Mouse (Mus musculus) ES-E14 (cell line): ENCODE results near the gene Mlf1. TPM values are rescaled to one million over a fixed set of nuclear protein-coding genes. Genes with fewer than 3 reads are reported as not detected.

ENCODE experiments used
- DNase-seq: peaks from one replicate; pipeline ENCODE4 v3.0.0-alpha.2; 2013; ENCODE audit warnings: low read depth, low spot score
- H3K27ac ChIP-seq: 2 replicates; pipeline ENCODE4 v1.5.1; 2012; ENCODE audit warnings: low read depth, mild to moderate bottlenecking, low read length, moderate library complexity, mixed read lengths; ENCODE audit not compliant: poor library complexity, insufficient read depth, severe bottlenecking
- H3K36me3 ChIP-seq: 2 replicates; pipeline ENCODE4 v1.6.1; 2012; ENCODE audit warnings: mild to moderate bottlenecking, low read length, moderate library complexity, mixed read lengths; ENCODE audit not compliant: control insufficient read depth, poor library complexity, insufficient read depth, severe bottlenecking
- H3K4me1 ChIP-seq, 2 experiments: fragments of 150-350 bp in 1 of 2; sonication (generic) in 1 of 2; 2 replicates each; pipeline ENCODE4 v1.6.1; 2012; ENCODE audit warnings: low read length in 2 of 2, mild to moderate bottlenecking in 1 of 2, mixed read lengths in 1 of 2; ENCODE audit not compliant: control insufficient read depth in 2 of 2, insufficient read depth in 2 of 2, poor library complexity in 1 of 2
- H3K4me3 ChIP-seq, 2 experiments: fragments of 150-350 bp in 1 of 2; sonication (generic) in 1 of 2; 2 replicates each; pipeline ENCODE4 v1.5.1; 2012; ENCODE audit warnings: low read length in 2 of 2, low read depth in 1 of 2, mild to moderate bottlenecking in 1 of 2, mixed read lengths in 1 of 2; ENCODE audit not compliant: insufficient read depth in 1 of 2, poor library complexity in 1 of 2, severe bottlenecking in 1 of 2
- H3K9ac ChIP-seq: 2 replicates; pipeline ENCODE4 v1.6.1; 2012; ENCODE audit warnings: low read depth, mild to moderate bottlenecking, low read length, mixed read lengths; ENCODE audit not compliant: poor library complexity, insufficient read depth, severe bottlenecking
- H3K9me3 ChIP-seq: fragments of 150-350 bp; sonication (generic); 2 replicates; pipeline ENCODE4 v1.6.1; 2012; ENCODE audit warnings: low read depth, mild to moderate bottlenecking, low read length; ENCODE audit not compliant: control insufficient read depth, insufficient read depth
- CHD2 ChIP-seq: IDR thresholded peaks from 2 replicates; pipeline ENCODE4 v1.6.1; 2014; ENCODE audit warnings: mild to moderate bottlenecking, low read depth, low read length, inconsistent platforms
- HCFC1 ChIP-seq: IDR thresholded peaks from 2 replicates; pipeline ENCODE4 v1.6.1; 2012; ENCODE audit warnings: low read length, inconsistent platforms, borderline replicate concordance; ENCODE audit not compliant: insufficient read depth
- MAFK ChIP-seq: IDR thresholded peaks from 2 replicates; pipeline ENCODE4 v1.6.1; 2014; ENCODE audit warnings: mild to moderate bottlenecking, low read depth, low read length, inconsistent platforms; ENCODE audit not compliant: insufficient read depth
- ZC3H11A ChIP-seq: IDR thresholded peaks from 2 replicates; pipeline ENCODE4 v1.6.1; 2012; ENCODE audit warnings: low read depth, mild to moderate bottlenecking, inconsistent platforms, low read length, borderline replicate concordance
- ZNF384 ChIP-seq: IDR thresholded peaks from 2 replicates; pipeline ENCODE4 v1.6.1; 2012; ENCODE audit warnings: low read depth, low read length, inconsistent platforms
- in situ Hi-C, 2 experiments: fragments of 600-800 bp; cut with MboI; formaldehyde crosslinking; loops; one replicate each; pipeline ENCODE4 v1.15.1; 2025; ENCODE audit warnings: low sequenced_read_pairs in 2 of 2, inconsistent platforms in 1 of 2; ENCODE audit not compliant: unreplicated experiment in 2 of 2
- total RNA-seq: library from RNA; depleted of rRNA; stranded (reverse); fragments of 300-350 nt; gene quantifications from 2 replicates; pipeline ENCODE4 v1.2.3, GENCODE M21; 2012

Mlf1 gene
- total RNA-seq, 1 experiment, result 2.0 TPM

- Histone ChIP-seq H3K9ac (no peak overlapping the region), H3K4me3 (no peak overlapping the region), H3K9me3 (no peaks in the 10 kb centered on the region), H3K4me1 (no peaks in the 10 kb centered on the region), H3K36me3 (no peaks in the 10 kb centered on the region), H3K27ac (no peak overlapping the region)
- in situ Hi-C loops, result loop anchor here in 1 of 2 experiments (25.0 kb wide), 1 partner anchor 1009 kb away; no protein-coding TSS in a partner anchor
- no peak for DNase-seq
- TF ChIP-seq ZC3H11A (no peak), ZNF384 (no peak), CHD2 (no peak), MAFK (no peak), HCFC1 (no peak)
Measured at GRCm38 (mm10) chr3:67346674-67347073, 27.2 kb upstream of the Mlf1 start.

- TF ChIP-seq CHD2 (no peak), MAFK (no peak), HCFC1 (no peak), ZNF384 (no peak), ZC3H11A (no peak)
- no peak overlapping the region for H3K9ac ChIP-seq
- in situ Hi-C loops, result loop anchor here in 1 of 2 experiments (10.0 kb wide), 1 partner anchor 213 kb away; no protein-coding TSS in a partner anchor
- no peak for DNase-seq
- no peaks in the 10 kb centered on the region for H3K36me3 ChIP-seq
- no peaks in the 10 kb centered on the region for H3K4me1 ChIP-seq
- H3K27ac ChIP-seq, result no peak overlapping the region
- H3K4me3 ChIP-seq, result no peak overlapping the region
- no peaks in the 10 kb centered on the region for H3K9me3 ChIP-seq
Measured at GRCm38 (mm10) chr3:67351406-67352127, 22.3 kb upstream of the Mlf1 start.

GRCm38 (mm10) chr3:67352128-67352762, 21.7 kb upstream of the Mlf1 start:
- Histone ChIP-seq H3K9me3 (no peaks in the 10 kb centered on the region), H3K4me1 (no peaks in the 10 kb centered on the region), H3K27ac (no peak overlapping the region), H3K9ac (no peak overlapping the region), H3K36me3 (no peaks in the 10 kb centered on the region), H3K4me3 (no peak overlapping the region)
- TF ChIP-seq ZC3H11A (peak; percentile 69), ZNF384 (no peak), MAFK (no peak), HCFC1 (no peak), CHD2 (no peak)
- DNase-seq, result peak; percentile 33
- in situ Hi-C loops, result loop anchor here in 1 of 2 experiments (10.0 kb wide), 1 partner anchor 213 kb away; no protein-coding TSS in a partner anchor

GRCm38 (mm10) chr3:67352763-67353149, 21.1 kb upstream of the Mlf1 start:
- DNase-seq, result no peak
- H3K27ac ChIP-seq, result no peak overlapping the region
- in situ Hi-C loops, result loop anchor here in 1 of 2 experiments (10.0 kb wide), 1 partner anchor 212 kb away; no protein-coding TSS in a partner anchor

More at GRCm38 (mm10) chr3:67352763-67353149, 21.1 kb upstream of the Mlf1 start:
- H3K36me3 ChIP-seq, result no peaks in the 10 kb centered on the region
- no peaks in the 10 kb centered on the region for H3K4me1 ChIP-seq
- no peak overlapping the region for H3K9ac ChIP-seq
- TF ChIP-seq ZC3H11A (no peak), ZNF384 (no peak), CHD2 (no peak), HCFC1 (no peak), MAFK (no peak)
- no peak overlapping the region for H3K4me3 ChIP-seq
- H3K9me3 ChIP-seq, result no peaks in the 10 kb centered on the region
